Mouse (Mus musculus) liver, embryonic 16.5 days (tissue): ENCODE measurements around the gene Prkaa1. TPM values are rescaled to one million over a fixed set of nuclear protein-coding genes. Genes with fewer than 3 reads are reported as not detected.

Experiments used
- ATAC-seq: fragments of 200-750 bp; cut with Nextera tagmentation; 2 replicates; pipeline ENCODE4 v1.8.0; 2017; ENCODE audit warnings: low read depth, mild to moderate bottlenecking, moderate number of reproducible peaks, moderate library complexity
- H3K27ac ChIP-seq: fragments of 300-500 bp; sonication (generic); 2 replicates; pipeline ENCODE4 v1.5.1; 2014; ENCODE audit warnings: mild to moderate bottlenecking, low read length
- H3K27me3 ChIP-seq: fragments of 300-500 bp; sonication (generic); 2 replicates; pipeline ENCODE4 v1.6.1; 2014; ENCODE audit warnings: low read depth, low read length, mixed read lengths; ENCODE audit not compliant: control insufficient read depth, insufficient read depth
- H3K36me3 ChIP-seq: fragments of 300-500 bp; sonication (generic); 2 replicates; pipeline ENCODE4 v1.6.1; 2014; ENCODE audit warnings: mild to moderate bottlenecking; ENCODE audit not compliant: control insufficient read depth, insufficient read depth
- H3K4me1 ChIP-seq: fragments of 300-500 bp; sonication (generic); 2 replicates; pipeline ENCODE4 v1.6.1; 2014; ENCODE audit warnings: low read depth, low read length, mixed read lengths; ENCODE audit not compliant: control insufficient read depth
- H3K4me2 ChIP-seq: fragments of 300-500 bp; sonication (generic); 2 replicates; pipeline ENCODE4 v1.6.1; 2014; ENCODE audit warnings: low read depth, low read length, mixed read lengths
- H3K4me3 ChIP-seq: fragments of 300-500 bp; sonication (generic); 2 replicates; pipeline ENCODE4 v1.5.1; 2014; ENCODE audit warnings: low read depth, mild to moderate bottlenecking, low read length
- H3K9ac ChIP-seq: fragments of 300-500 bp; sonication (generic); 2 replicates; pipeline ENCODE4 v1.6.1; 2014; ENCODE audit warnings: low read depth, low read length
- H3K9me3 ChIP-seq: fragments of 300-500 bp; sonication (generic); replicated peaks from 2 replicates; pipeline ENCODE4 v1.6.1; 2016; ENCODE audit warnings: low read length; ENCODE audit not compliant: control insufficient read depth
- WGBS: fragments of 180-500 bp; shearing (Covaris S2); extraction: QIAGEN DNeasy Blood & Tissue Kit; methylation state at CpG from one replicate; pipeline ENCODE4 v1.1.7; 2014; ENCODE audit not compliant: insufficient replicate concordance; 5-methylcytosine and 5-hydroxymethylcytosine counted together
- polyA plus RNA-seq: library from polyadenylated mRNA; unstranded; fragments of >200 nt; fragmentation: Nextera tagmentation; extraction: Ambion mirVana; gene quantifications from 2 replicates; pipeline ENCODE4 v1.2.1, GENCODE M21; 2015

Prkaa1 gene
- polyA plus RNA-seq, 1 experiment from 2014 or later: 11.8 TPM

DNA sequence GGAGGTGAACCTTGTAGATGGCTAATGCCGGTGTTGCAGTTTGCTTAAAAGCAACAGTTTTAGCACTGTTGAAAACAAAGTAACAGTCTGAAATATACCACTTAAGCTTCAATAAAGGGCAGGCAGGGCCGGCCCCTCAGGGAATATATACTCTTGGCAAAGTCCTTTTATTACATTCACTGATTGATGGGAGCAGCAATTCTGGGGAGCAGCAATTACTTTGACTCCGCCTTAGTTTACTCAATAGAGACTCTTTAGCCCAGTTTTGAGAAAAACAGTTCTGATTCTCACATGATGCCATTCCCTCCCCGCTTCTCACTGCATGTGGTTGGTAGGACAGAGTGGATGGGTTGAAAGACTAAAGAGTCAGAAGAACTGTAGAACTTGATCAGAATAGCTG is 5.5 kb downstream of the Prkaa1 start:
- Histone ChIP-seq H3K36me3 (no peaks in the 10 kb centered on the region; the same call in 1 of the 2 replicates), H3K9me3 (no peaks in the 10 kb centered on the region), H3K27ac (no peak overlapping the region), H3K4me2 (no peak overlapping the region), H3K27me3 (no peaks in the 10 kb centered on the region), H3K4me3 (no peak overlapping the region), H3K9ac (no peak overlapping the region), H3K4me1 (peaks cover 13% of the 10 kb centered on the region)
- ATAC-seq: no peak
- WGBS: 77% methylated on average over 4 of the region's 4 CpGs

DNA sequence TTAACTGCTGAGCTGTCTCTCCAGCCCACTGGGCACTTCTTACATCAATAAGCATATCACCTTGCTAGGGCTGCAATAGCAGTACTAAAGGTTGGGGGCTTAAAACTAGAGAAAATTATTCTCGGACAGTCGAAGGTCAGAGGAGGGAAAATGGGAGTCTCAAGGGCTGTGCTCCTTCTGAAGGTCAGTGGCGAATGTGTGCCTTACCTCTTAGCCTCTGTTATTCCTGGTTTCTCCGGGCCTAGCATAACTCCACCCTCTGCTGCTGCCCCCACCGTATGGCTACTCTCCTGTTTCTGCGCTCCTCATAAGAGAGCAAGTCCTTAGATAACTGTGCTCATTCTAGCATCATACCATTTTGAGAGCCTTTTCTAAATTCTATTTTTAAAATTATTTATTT is 8.5 kb downstream of the Prkaa1 start:
- H3K27me3 ChIP-seq: no peaks in the 10 kb centered on the region
- no peak for ATAC-seq
- H3K27ac ChIP-seq: no peak overlapping the region
- peaks cover 8% of the 10 kb centered on the region for H3K4me1 ChIP-seq
- no peak overlapping the region for H3K4me3 ChIP-seq
- no peak overlapping the region for H3K4me2 ChIP-seq
- H3K36me3 ChIP-seq: no peaks in the 10 kb centered on the region
- WGBS: 87% methylated on average over 6 of the region's 6 CpGs
- no peaks in the 10 kb centered on the region for H3K9me3 ChIP-seq
- H3K9ac ChIP-seq: no peak overlapping the region

GRCm38 (mm10) chr15:5154621-5155020 is 11.0 kb downstream of the Prkaa1 start:
- Histone ChIP-seq H3K4me3 (no peak overlapping the region), H3K4me2 (peak overlapping the region; percentile 33; the same call in 1 of the 2 replicates), H3K9ac (no peak overlapping the region), H3K36me3 (no peaks in the 10 kb centered on the region), H3K4me1 (peaks cover 10% of the 10 kb centered on the region), H3K9me3 (no peaks in the 10 kb centered on the region), H3K27me3 (no peaks in the 10 kb centered on the region), H3K27ac (peak overlapping the region; percentile 70)
- 69% methylated on average over 9 of the region's 9 CpGs for WGBS
- peak; percentile 60 for ATAC-seq

GRCm38 (mm10) chr15:5155093-5155492 is 11.4 kb downstream of the Prkaa1 start:
- no peak overlapping the region for H3K4me3 ChIP-seq
- H3K9ac ChIP-seq: no peak overlapping the region
- peak overlapping the region; percentile 33 for H3K4me2 ChIP-seq
- no peaks in the 10 kb centered on the region for H3K27me3 ChIP-seq
- 63% methylated on average over 5 of the region's 5 CpGs for WGBS
- peaks cover 10% of the 10 kb centered on the region for H3K4me1 ChIP-seq
- no peaks in the 10 kb centered on the region for H3K36me3 ChIP-seq
- H3K27ac ChIP-seq: peak overlapping the region; percentile 70
- no peaks in the 10 kb centered on the region for H3K9me3 ChIP-seq
- no peak for ATAC-seq

DNA sequence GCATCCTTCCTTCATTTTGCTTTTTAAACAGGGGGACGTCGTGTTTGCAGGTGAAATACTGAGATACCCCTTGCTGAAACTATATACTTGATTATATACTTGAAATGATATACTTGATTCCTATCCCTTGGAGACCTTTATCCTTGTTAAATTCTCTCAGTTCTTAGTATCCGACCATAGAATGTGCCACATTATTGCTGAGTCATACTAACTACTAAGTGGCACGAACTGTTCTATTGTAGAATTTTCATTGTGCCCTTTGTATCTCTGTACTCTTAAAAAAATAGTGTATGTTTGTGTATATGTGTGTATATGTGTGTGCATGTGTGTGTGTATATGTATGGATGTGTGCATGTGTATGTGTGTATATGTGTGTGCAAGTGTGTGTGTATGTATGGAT is 12.7 kb downstream of the Prkaa1 start:
- Histone ChIP-seq H3K9ac (no peak overlapping the region), H3K4me2 (no peak overlapping the region), H3K9me3 (no peaks in the 10 kb centered on the region), H3K4me3 (no peak overlapping the region), H3K27me3 (no peaks in the 10 kb centered on the region), H3K4me1 (peaks cover 10% of the 10 kb centered on the region), H3K27ac (peak overlapping the region; percentile 5; the same call in 1 of the 2 replicates), H3K36me3 (no peaks in the 10 kb centered on the region)
- no peak for ATAC-seq
- 47% methylated on average over 4 of the region's 4 CpGs for WGBS

DNA sequence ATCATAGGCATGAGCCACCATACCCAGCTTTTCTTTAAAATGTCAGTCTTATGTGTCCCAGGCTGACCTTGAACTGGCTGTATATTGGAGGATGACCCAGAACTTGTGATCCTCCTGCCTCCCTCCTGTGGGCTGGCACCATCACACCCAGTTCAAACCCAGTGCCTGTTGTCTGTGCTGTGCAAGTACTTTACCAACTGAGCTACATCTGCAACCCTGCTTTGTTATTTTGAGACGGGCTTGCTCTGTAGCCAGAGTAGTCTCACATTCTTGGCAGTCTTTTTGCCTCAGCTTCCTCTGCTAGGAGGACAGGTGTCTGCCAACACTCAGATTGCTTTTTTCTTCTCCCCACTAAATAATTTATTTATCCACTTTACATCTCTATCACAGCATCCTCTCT is 13.7 kb downstream of the Prkaa1 start:
- Histone ChIP-seq H3K4me1 (peaks cover 10% of the 10 kb centered on the region), H3K36me3 (no peaks in the 10 kb centered on the region), H3K27ac (no peak overlapping the region), H3K27me3 (no peaks in the 10 kb centered on the region), H3K9me3 (no peaks in the 10 kb centered on the region), H3K4me2 (no peak overlapping the region), H3K9ac (no peak overlapping the region), H3K4me3 (no peak overlapping the region)
- WGBS: 82% methylated on average over 1 of the region's 1 CpGs
- no peak for ATAC-seq

GRCm38 (mm10) chr15:5158827-5159226 is 15.2 kb downstream of the Prkaa1 start:
- no peak overlapping the region for H3K4me2 ChIP-seq
- no peaks in the 10 kb centered on the region for H3K27me3 ChIP-seq
- peak; percentile 32; the same call in 1 of the 2 replicates for ATAC-seq
- WGBS: 75% methylated on average over 6 of the region's 6 CpGs
- no peak overlapping the region for H3K9ac ChIP-seq
- peaks cover 10% of the 10 kb centered on the region for H3K4me1 ChIP-seq
- H3K27ac ChIP-seq: no peak overlapping the region
- H3K4me3 ChIP-seq: no peak overlapping the region
- H3K9me3 ChIP-seq: no peaks in the 10 kb centered on the region
- H3K36me3 ChIP-seq: peaks cover 4% of the 10 kb centered on the region

- Histone ChIP-seq H3K4me1 (no peaks in the 10 kb centered on the region), H3K27ac (no peak overlapping the region), H3K9ac (no peak overlapping the region), H3K36me3 (peaks cover 34% of the 10 kb centered on the region), H3K4me2 (no peak overlapping the region), H3K4me3 (no peak overlapping the region), H3K27me3 (no peaks in the 10 kb centered on the region), H3K9me3 (no peaks in the 10 kb centered on the region)
- 0 out of 2 replicates have a peak, but pooled peaks have one; percentile 24 for ATAC-seq
- 73% methylated on average over 12 of the region's 12 CpGs for WGBS
Measured at GRCm38 (mm10) chr15:5165121-5165773, 21.6 kb downstream of the Prkaa1 start.

DNA sequence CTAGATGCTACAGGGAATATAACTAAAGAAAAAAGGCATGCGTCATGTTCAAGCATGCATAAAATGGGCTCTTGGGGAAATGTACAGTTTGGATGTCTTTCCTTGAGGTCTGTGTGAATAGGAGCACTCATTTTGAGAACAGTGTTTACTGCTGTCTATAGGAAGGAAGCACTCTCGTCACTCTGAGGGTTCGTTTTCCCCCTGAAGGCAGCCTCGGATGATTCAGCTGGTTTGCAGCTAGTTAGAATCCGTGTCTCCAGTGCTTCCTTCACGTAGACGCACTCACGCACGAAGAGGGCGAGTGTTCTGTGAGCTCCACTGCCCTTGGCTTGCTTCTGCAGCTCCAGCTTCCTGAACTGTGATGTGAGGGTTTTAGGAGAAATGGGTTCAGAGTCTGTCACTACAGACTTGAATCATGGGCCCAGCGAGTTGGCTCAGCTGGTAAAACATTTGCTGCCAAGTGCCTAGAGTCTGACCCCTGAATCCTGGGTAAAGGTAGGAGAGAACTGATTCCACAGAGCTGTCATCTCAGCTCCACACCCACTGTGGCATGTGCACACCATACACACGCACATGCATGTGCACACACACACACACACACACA is 29.7 kb downstream of the Prkaa1 start:
- no peak overlapping the region for H3K27ac ChIP-seq
- ATAC-seq: no peak
- no peak overlapping the region for H3K4me3 ChIP-seq
- H3K9ac ChIP-seq: no peak overlapping the region
- H3K4me1 ChIP-seq: no peaks in the 10 kb centered on the region
- no peaks in the 10 kb centered on the region for H3K27me3 ChIP-seq
- H3K36me3 ChIP-seq: peaks cover 47% of the 10 kb centered on the region
- H3K9me3 ChIP-seq: no peaks in the 10 kb centered on the region
- H3K4me2 ChIP-seq: no peak overlapping the region
- WGBS: 57% methylated on average over 12 of the region's 12 CpGs
